Mouse (Mus musculus) lung, postnatal 0 days (tissue): ENCODE data around the gene Iqsec1.

Experiments
- CTCF ChIP-seq: IDR thresholded peaks from 2 replicates; pipeline ENCODE4 v1.5.1; 2016; ENCODE audit warnings: antibody characterized with exemption, mild to moderate bottlenecking
- EP300 ChIP-seq: IDR thresholded peaks from 2 replicates; pipeline ENCODE4 v1.6.1; 2016; ENCODE audit warnings: antibody characterized with exemption, mild to moderate bottlenecking, control low read depth

DNA sequence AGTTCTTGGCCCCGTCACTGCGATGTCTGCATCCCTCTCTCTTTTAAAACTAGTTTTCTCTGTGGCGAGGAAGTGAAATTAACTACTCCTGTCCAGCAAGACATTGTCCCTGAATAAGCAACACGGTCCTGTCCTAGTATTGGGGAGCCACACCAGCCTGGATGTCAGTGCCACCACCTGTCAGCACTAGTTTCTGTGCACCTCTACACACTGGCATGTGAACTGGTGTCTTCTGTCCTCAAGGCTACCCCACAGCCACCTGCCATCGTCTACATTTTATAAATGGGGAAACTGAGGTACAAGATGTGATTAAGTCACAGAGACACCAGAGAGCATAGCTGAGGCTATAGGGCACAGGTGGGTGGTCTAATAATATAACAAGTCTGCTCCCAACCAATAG is 277.7 kb downstream of the Iqsec1 start:
- no peak for TF ChIP-seq CTCF
- no peak for TF ChIP-seq EP300
